Mouse (Mus musculus): ENCODE data around the gene Kbtbd6.

The Kbtbd6 gene

GRCm38 (mm10) chr14:79481339-79482151 is 29.9 kb downstream of the Kbtbd6 start, which contains the start of gene Wbp4:
TSS of gene Wbp4 (minus strand) at chr14:79481520.
- peak; percentile 97 for DNase-seq (ENCODE audit: extremely low spot score)

GRCm38 (mm10) chr14:79482251-79482661 is 30.6 kb downstream of the Kbtbd6 start:
- DNase-seq (ENCODE audit: extremely low spot score): no peak

GRCm38 (mm10) chr14:79482747-79483355 is 31.2 kb downstream of the Kbtbd6 start:
- no peak for DNase-seq (ENCODE audit: extremely low spot score)

DNA sequence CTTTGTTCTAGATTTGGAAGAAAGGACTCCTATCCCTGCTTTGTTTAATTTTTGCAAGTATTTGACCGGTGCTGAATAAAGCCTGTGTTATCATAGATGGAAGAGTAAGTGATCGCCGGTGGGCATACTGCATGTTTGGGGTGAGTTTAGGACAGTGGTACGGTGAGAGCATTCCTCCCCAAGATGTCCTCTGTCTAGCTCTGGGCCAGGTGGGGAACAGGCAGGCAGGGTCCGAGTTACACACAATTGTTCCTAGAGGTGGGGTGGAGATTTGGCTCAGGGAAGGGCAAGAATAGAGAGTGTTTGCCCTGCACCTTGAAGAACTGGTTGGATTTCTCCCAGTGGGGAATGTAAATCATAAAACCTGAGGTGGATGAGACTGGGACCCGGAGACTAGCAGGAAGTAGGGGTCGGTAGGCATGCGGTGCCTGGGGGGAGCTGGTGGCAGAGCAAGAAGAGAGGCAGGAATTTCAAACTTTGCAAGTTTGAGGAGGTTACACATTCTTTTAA is 32.0 kb downstream of the Kbtbd6 start:
- no peak for DNase-seq (ENCODE audit: extremely low spot score)

DNA sequence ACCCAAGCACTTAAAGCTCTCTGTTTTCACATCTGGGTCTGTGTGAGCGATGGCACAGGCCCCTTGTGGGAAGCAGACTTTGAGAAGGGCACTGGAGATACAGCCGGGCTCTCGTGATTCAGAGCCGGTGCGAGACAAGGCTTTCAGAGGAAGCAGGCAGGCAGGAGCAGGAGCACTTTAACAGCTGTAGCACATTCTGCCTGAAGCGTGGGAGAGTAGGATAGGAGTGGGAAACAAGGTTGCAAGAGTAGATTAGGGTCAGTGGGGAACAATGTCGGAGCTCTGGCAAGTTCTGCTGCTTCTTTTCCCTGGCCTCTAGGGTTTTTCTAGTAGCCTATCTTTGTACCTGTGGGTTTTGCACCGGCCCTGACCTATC is 35.0 kb downstream of the Kbtbd6 start:
- no peak for DNase-seq (ENCODE audit: extremely low spot score)

DNA sequence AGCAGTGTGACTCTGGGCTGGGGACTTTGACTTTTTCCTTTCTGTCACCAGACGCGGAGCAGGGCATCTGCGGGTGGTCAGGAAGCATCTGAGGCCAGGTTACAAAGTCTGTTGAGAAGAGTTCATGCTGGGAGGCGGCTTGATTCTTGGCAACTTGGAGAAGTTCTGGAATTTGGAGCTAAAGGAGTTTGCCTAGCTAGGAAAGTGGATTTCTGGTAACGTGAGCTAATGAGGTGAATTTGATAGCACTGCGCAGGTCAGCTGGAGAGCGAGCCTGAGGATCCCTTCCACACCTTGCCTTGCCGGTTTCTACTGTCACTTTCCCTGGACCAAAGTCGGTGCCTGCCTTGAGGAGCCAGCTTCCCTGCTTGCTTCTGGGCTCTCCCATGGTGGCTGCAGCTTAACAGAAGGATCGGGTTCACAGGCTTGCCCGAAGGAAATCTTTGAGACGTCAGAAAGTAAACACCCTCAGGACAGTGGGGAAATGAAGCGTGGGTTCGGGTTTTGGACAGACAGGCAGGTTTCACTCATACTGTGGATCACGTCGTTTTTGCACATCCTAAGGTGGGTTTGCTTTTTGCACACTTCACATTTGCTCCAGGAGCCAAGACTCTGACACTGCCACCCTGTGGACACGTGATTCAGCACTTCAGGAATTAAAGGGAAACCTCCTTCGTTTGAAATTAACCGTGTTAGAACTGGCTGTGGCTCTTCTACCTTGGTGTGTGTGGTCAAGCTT is 35.5 kb downstream of the Kbtbd6 start:
- peak; percentile 56 for DNase-seq (ENCODE audit: extremely low spot score)

GRCm38 (mm10) chr14:79488531-79488930 is 36.9 kb downstream of the Kbtbd6 start:
- no peak for DNase-seq (ENCODE audit: extremely low spot score)

DNA sequence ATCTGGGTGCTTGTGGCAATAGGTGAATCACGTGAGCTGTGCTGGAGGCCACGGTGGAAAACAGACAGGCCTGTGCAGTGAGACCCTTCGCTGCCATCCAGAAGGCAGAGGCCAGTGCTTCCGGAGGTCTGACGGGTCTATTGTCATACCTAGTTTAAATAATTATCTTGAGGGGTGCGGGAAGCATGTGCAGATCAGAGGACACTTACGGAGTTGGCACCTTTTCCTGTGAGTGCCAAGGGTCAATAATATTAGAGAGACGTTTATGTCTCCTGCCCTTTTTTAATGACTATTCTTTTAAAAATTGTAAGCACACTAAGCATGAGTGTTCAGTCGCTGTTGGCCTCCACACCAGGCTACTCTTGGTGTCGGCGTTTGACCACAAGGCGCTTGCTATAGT is 37.5 kb downstream of the Kbtbd6 start:
- no peak for DNase-seq (ENCODE audit: extremely low spot score)

DNA sequence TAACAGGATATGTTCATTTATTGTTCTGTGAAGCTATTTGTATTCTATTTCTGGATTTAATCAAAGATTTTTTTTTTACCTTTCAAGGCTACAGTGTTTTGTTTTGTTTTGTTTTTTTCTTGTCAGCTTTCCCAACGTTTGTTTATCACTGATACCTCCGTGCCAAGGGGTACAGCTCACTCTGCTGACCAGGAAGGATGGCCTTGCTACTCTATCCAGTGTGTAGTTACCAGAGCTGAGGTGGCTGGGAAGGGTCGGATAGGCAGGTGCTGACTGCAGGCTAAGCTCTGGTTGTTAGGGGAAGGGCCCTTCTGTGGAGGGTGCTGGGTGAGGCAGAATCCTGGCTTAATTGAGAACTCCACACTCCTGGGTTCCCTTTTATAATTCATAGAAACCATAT is 38.6 kb downstream of the Kbtbd6 start:
- DNase-seq (ENCODE audit: extremely low spot score): no peak

GRCm38 (mm10) chr14:79494349-79494748 is 42.7 kb downstream of the Kbtbd6 start:
- DNase-seq (ENCODE audit: extremely low spot score): no peak

- DNase-seq (ENCODE audit: extremely low spot score): no peak
Observed at GRCm38 (mm10) chr14:79499326-79499725, 47.7 kb downstream of the Kbtbd6 start.

- no peak for DNase-seq (ENCODE audit: extremely low spot score)
Observed at GRCm38 (mm10) chr14:79500756-79501155, 49.1 kb downstream of the Kbtbd6 start.

- DNase-seq (ENCODE audit: extremely low spot score): no peak
Observed at GRCm38 (mm10) chr14:79503371-79504075, 51.9 kb downstream of the Kbtbd6 start.
